Mouse (Mus musculus) gastrocnemius, adult 2 months (tissue): ENCODE measurements around the gene Clcn2. TPM values are rescaled to one million over a fixed set of nuclear protein-coding genes. Genes with fewer than 3 reads are reported as not detected.

Source experiments
- DNase-seq: peaks from one replicate; pipeline ENCODE4 v3.0.0; 2022
- H3K27ac ChIP-seq: fragments of 200-600 bp; 2 replicates; pipeline ENCODE4 v1.8.1; 2022; ENCODE audit warnings: mild to moderate bottlenecking
- H3K4me3 ChIP-seq: fragments of 200-600 bp; 2 replicates; pipeline ENCODE4 v1.8.1; 2022; ENCODE audit warnings: mild to moderate bottlenecking, moderate library complexity
- CTCF ChIP-seq: fragments of 200-600 bp; IDR thresholded peaks from 2 replicates; pipeline ENCODE4 v1.8.1; 2022; ENCODE audit warnings: antibody characterized with exemption, mild to moderate bottlenecking, moderate library complexity
- intact Hi-C: fragments of 180-260 bp; cut with DNase I; formaldehyde crosslinking; loops from one replicate; pipeline ENCODE4 v1.15.1; 2025
- total RNA-seq, 2 experiments: library from RNA; stranded (reverse); gene quantifications; 2 replicates each; pipeline ENCODE4 v1.2.3; 2021

Clcn2 gene
- total RNA-seq, 2 experiments from 2014 or later, result 0.89 to 1.0 TPM

- no peak for TF ChIP-seq CTCF
- Histone ChIP-seq H3K4me3 (peak overlapping the region; percentile 80), H3K27ac (peak overlapping the region; percentile 93)
- no peak for DNase-seq
- intact Hi-C loops, result no loop called here
Observed at GRCm38 (mm10) chr16:20716841-20717180, 735 bp downstream of the Clcn2 start.

DNA sequence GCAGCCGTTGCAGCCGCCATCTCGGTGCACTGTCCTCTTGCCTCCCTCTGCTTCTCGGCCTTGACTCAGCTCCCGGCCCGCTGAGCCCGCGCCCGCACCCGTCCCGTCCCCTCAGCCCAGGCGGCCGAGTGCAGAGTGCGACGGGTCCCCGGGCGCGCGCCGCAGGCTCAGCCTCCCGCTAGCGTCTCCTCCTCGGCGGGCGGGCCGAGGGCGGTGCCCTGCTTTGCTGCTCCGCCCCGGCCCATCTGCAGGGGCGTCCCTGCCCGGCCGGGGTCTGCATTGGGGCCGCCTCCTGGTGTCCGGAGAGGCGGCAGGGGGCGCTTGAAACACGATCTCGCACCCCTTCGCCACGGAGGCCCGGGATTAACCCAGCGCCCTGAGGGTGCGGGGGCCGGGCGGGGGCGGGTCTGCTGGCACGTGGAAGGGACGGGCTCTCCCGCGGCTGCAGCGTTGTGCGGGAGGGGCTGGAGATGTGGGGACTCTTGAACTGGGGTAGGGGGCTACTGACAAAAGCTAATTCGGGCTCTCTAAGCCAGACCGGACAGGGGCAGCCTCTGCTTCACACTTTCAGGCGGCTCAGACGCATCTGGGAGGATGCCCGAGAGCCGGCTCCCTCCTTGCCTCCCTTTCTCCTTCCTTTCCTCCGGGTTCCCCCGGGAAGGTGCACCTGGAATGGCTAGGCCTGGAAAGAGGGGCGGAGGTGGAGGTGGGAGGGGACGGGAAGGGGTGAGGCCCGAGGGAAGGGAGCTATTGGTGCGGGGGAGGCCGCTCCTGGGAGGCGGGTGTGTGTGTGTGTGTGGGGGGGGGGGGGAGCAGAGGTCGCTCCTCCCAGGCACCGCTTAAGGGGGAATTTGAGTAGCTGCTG lies 1.3 kb downstream of the Clcn2 start:
- peak; percentile 86 for DNase-seq
- intact Hi-C loops, result no loop called here
- Histone ChIP-seq H3K27ac (peak overlapping the region; percentile 93), H3K4me3 (peak overlapping the region; percentile 80)
- peak; percentile 5; the same call in 1 of the 2 replicates for TF ChIP-seq CTCF

DNA sequence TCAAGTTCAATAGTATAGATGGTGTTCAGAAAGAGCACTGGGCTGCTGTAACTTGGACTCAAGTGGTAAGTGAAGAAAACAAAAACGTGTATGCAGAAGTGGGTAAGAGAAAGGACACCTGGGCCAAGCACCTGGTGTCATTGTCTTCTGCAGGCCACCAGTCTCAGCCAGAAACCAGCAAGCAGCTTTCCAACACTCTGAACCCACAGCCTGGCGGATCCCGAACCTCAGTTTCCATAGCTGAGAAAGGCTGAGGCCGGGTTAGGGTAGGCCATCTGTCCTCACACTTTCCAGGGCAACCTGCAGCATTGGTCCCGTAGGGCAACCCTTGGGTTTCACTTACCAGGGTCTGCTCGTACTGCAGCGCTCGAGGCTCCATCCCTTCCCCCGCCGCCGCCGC lies 2.0 kb downstream of the Clcn2 start:
- intact Hi-C loops, result no loop called here
- TF ChIP-seq CTCF, result no peak
- H3K27ac ChIP-seq, result peak overlapping the region; percentile 93
- DNase-seq, result no peak
- H3K4me3 ChIP-seq, result peak overlapping the region; percentile 80

GRCm38 (mm10) chr16:20715161-20715560 lies 2.4 kb downstream of the Clcn2 start:
- Histone ChIP-seq H3K4me3 (peak overlapping the region; percentile 80), H3K27ac (peak overlapping the region; percentile 93)
- DNase-seq, result peak; percentile 13
- no peak for TF ChIP-seq CTCF
- intact Hi-C loops, result no loop called here

GRCm38 (mm10) chr16:20714307-20715080 lies 3.1 kb downstream of the Clcn2 start:
- DNase-seq, result no peak
- no peak for TF ChIP-seq CTCF
- Histone ChIP-seq H3K4me3 (no peak overlapping the region), H3K27ac (0 out of 2 replicates have a peak overlapping the region, but pooled peaks have one; percentile 93)
- intact Hi-C loops, result no loop called here

GRCm38 (mm10) chr16:20712889-20713288 lies 4.7 kb downstream of the Clcn2 start:
- Histone ChIP-seq H3K27ac (no peak overlapping the region), H3K4me3 (no peak overlapping the region)
- no peak for TF ChIP-seq CTCF
- intact Hi-C loops, result no loop called here
- no peak for DNase-seq

GRCm38 (mm10) chr16:20712190-20712589 lies 5.4 kb downstream of the Clcn2 start:
- no peak overlapping the region for H3K4me3 ChIP-seq
- H3K27ac ChIP-seq, result no peak overlapping the region
- no peak for DNase-seq
- no peak for TF ChIP-seq CTCF
- intact Hi-C loops, result no loop called here

GRCm38 (mm10) chr16:20710810-20711209 lies 6.7 kb downstream of the Clcn2 start:
- Histone ChIP-seq H3K4me3 (no peak overlapping the region), H3K27ac (no peak overlapping the region)
- intact Hi-C loops, result no loop called here
- DNase-seq, result no peak
- peak; percentile 15; the same call in 1 of the 2 replicates for TF ChIP-seq CTCF

GRCm38 (mm10) chr16:20710370-20710769 lies 7.2 kb downstream of the Clcn2 start:
- intact Hi-C loops, result no loop called here
- no peak overlapping the region for H3K4me3 ChIP-seq
- no peak overlapping the region for H3K27ac ChIP-seq
- TF ChIP-seq CTCF, result no peak
- no peak for DNase-seq

DNA sequence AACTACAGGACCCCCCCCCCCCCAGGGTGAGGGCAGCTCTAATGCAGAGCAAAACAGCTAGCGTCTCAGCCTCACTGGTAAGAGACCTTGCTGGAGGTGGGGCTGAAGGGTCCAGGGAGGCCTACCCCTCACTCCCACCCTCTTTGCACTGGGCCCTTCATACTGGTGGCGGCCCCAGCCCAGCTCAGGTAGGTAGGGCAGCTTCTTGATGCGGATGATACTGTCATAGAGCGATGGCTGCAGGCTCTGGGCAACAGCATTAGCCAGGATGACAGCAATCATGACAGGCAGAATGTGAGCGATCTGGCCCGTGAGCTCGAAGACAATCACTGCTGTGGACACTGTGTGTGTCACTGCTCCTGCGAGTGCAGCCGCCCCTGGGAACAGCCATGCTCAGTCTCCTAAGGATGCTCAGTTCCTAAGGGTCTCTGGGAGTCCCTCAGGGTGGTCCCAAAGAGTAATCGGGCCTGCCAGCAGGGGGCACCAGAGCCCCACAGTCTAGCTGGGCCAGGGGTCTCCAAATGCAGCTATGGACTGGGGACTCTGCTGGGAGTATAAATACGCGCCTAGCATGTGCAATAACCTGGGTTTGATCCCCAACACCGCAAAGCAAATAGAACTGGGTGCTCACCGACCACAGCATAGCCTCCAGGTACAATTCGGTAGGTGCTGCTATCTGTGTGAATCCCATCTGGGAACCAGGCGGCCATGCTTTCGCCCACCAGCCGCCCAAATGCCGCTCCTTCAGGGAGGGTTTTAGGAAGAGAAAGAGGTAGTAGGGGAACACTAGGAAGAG lies 8.4 kb downstream of the Clcn2 start:
- DNase-seq, result peak; percentile 41
- intact Hi-C loops, result no loop called here

GRCm38 (mm10) chr16:20708220-20708938 lies 9.2 kb downstream of the Clcn2 start:
- intact Hi-C loops, result no loop called here
- no peak for DNase-seq
- Histone ChIP-seq H3K27ac (no peak overlapping the region), H3K4me3 (no peak overlapping the region)
- no peak for TF ChIP-seq CTCF

More for the DNA sequence above, 8.4 kb downstream of the Clcn2 start:
- Histone ChIP-seq H3K4me3 (no peak overlapping the region), H3K27ac (no peak overlapping the region)
- TF ChIP-seq CTCF, result peak; percentile 76
